Mouse (Mus musculus) ES-Bruce4 (cell line): Measurements from ENCODE around the gene Slc16a13. TPM values are rescaled to one million over a fixed set of nuclear protein-coding genes. Genes with fewer than 3 reads are reported as not detected.

Experiments
- H3K27ac ChIP-seq: 2 replicates; pipeline ENCODE4 v1.5.1; 2012; ENCODE audit warnings: low read length, inconsistent platforms; ENCODE audit not compliant: insufficient read depth
- H3K27me3 ChIP-seq: 2 replicates; pipeline ENCODE4 v1.6.1; 2012; ENCODE audit warnings: mild to moderate bottlenecking, low read length, inconsistent platforms; ENCODE audit not compliant: control insufficient read depth, poor library complexity, insufficient read depth, severe bottlenecking
- H3K36me3 ChIP-seq: 2 replicates; pipeline ENCODE4 v1.6.1; 2012; ENCODE audit warnings: inconsistent platforms, mild to moderate bottlenecking, low read length, moderate library complexity; ENCODE audit not compliant: control insufficient read depth, poor library complexity, insufficient read depth, severe bottlenecking
- H3K4me1 ChIP-seq: one replicate; pipeline ENCODE4 v1.8.1; 2011; ENCODE audit warnings: low read length; ENCODE audit not compliant: control insufficient read depth, insufficient read depth
- H3K4me3 ChIP-seq: 2 replicates; pipeline ENCODE4 v1.5.1; 2011; ENCODE audit warnings: low read depth, mild to moderate bottlenecking, low read length
- H3K9ac ChIP-seq: 2 replicates; pipeline ENCODE4 v1.6.1; 2012; ENCODE audit warnings: low read depth, mild to moderate bottlenecking, inconsistent platforms; ENCODE audit not compliant: poor library complexity, severe bottlenecking
- H3K9me3 ChIP-seq: replicated peaks from 2 replicates; pipeline ENCODE4 v1.6.1; 2012; ENCODE audit warnings: mild to moderate bottlenecking, low read length, inconsistent platforms; ENCODE audit not compliant: control insufficient read depth, poor library complexity, insufficient read depth, severe bottlenecking
- CTCF ChIP-seq: IDR thresholded peaks from one replicate; pipeline ENCODE4 v1.8.1; 2011; ENCODE audit warnings: low read depth, low read length
- EP300 ChIP-seq: IDR thresholded peaks from 2 replicates; pipeline ENCODE4 v1.6.1; 2011; ENCODE audit warnings: low read depth, low read length; ENCODE audit not compliant: insufficient read depth
- POLR2A ChIP-seq: IDR thresholded peaks from one replicate; pipeline ENCODE4 v1.8.1; 2011; ENCODE audit warnings: low read length; ENCODE audit not compliant: insufficient read depth
- polyA plus RNA-seq: library from polyadenylated mRNA; stranded (reverse); fragments of >200 nt; gene quantifications from 2 replicates; pipeline ENCODE4 v1.2.4, GENCODE M21; 2011; ENCODE audit warnings: low read depth; ENCODE audit not compliant: missing spikeins, insufficient read depth, insufficient read length

The Slc16a13 gene
- polyA plus RNA-seq, 1 experiment = 8.9 TPM

GRCm38 (mm10) chr11:70227661-70228245 is 6.9 kb upstream of the Slc16a13 start:
- no peaks in the 10 kb centered on the region for H3K9me3 ChIP-seq
- H3K4me3 ChIP-seq = no peak overlapping the region
- H3K27me3 ChIP-seq = no peaks in the 10 kb centered on the region
- TF ChIP-seq EP300 (no peak), POLR2A (no peak), CTCF (no peak)
- H3K4me1 ChIP-seq = peaks cover 3% of the 10 kb centered on the region
- no peak overlapping the region for H3K27ac ChIP-seq
- 0 out of 2 replicates have a peak, but pooled peaks cover 3% of the 10 kb centered on the region for H3K36me3 ChIP-seq
- H3K9ac ChIP-seq = no peak overlapping the region

- Histone ChIP-seq H3K4me1 (peaks cover 5% of the 10 kb centered on the region), H3K27me3 (no peaks in the 10 kb centered on the region), H3K9me3 (no peaks in the 10 kb centered on the region), H3K36me3 (0 out of 2 replicates have a peak, but pooled peaks cover 3% of the 10 kb centered on the region), H3K4me3 (no peak overlapping the region), H3K9ac (no peak overlapping the region), H3K27ac (no peak overlapping the region)
- no peak for TF ChIP-seq CTCF
- TF ChIP-seq EP300 = no peak
- no peak for TF ChIP-seq POLR2A
These were observed 6.3 kb upstream of the Slc16a13 start for GRCm38 (mm10) chr11:70227126-70227525.

GRCm38 (mm10) chr11:70226602-70226890 is 5.7 kb upstream of the Slc16a13 start:
- H3K36me3 ChIP-seq = 0 out of 2 replicates have a peak, but pooled peaks cover 3% of the 10 kb centered on the region
- no peak overlapping the region for H3K9ac ChIP-seq
- H3K9me3 ChIP-seq = no peaks in the 10 kb centered on the region
- no peak overlapping the region for H3K27ac ChIP-seq
- no peaks in the 10 kb centered on the region for H3K27me3 ChIP-seq
- TF ChIP-seq EP300 (0 out of 2 replicates have a peak, but pooled peaks have one; percentile 23), POLR2A (no peak), CTCF (no peak)
- H3K4me1 ChIP-seq = peaks cover 5% of the 10 kb centered on the region
- H3K4me3 ChIP-seq = peak overlapping the region; percentile 52

GRCm38 (mm10) chr11:70225798-70226601 is 5.1 kb upstream of the Slc16a13 start:
- Histone ChIP-seq H3K27ac (no peak overlapping the region), H3K36me3 (0 out of 2 replicates have a peak, but pooled peaks cover 3% of the 10 kb centered on the region), H3K9me3 (no peaks in the 10 kb centered on the region), H3K9ac (no peak overlapping the region), H3K4me3 (peak overlapping the region; percentile 52), H3K27me3 (no peaks in the 10 kb centered on the region), H3K4me1 (peaks cover 5% of the 10 kb centered on the region)
- TF ChIP-seq CTCF (no peak), EP300 (no peak), POLR2A (no peak)

- peaks cover 5% of the 10 kb centered on the region for H3K4me1 ChIP-seq
- H3K27ac ChIP-seq = no peak overlapping the region
These were observed 2.9 kb upstream of the Slc16a13 start for GRCm38 (mm10) chr11:70223724-70224123.

More at GRCm38 (mm10) chr11:70223724-70224123, 2.9 kb upstream of the Slc16a13 start:
- H3K9ac ChIP-seq = no peak overlapping the region
- H3K27me3 ChIP-seq = no peaks in the 10 kb centered on the region
- H3K4me3 ChIP-seq = no peak overlapping the region
- no peak for TF ChIP-seq EP300
- TF ChIP-seq POLR2A = no peak
- TF ChIP-seq CTCF = no peak
- no peaks in the 10 kb centered on the region for H3K9me3 ChIP-seq
- 0 out of 2 replicates have a peak, but pooled peaks cover 3% of the 10 kb centered on the region for H3K36me3 ChIP-seq
